Mouse (Mus musculus) liver, embryonic 15.5 days (tissue): Measurements from ENCODE around the gene Abcc8. TPM values are rescaled to one million over a fixed set of nuclear protein-coding genes. Genes with fewer than 3 reads are reported as not detected.
"Not testable (repeated sequence)": the region's sequence is repeated elsewhere in the genome, so short reads cannot be mapped to it uniquely, and the experiment has no call there.

Experiments used
- ATAC-seq: fragments of 200-750 bp; cut with Nextera tagmentation; 2 replicates; pipeline ENCODE4 v1.8.0; 2017; ENCODE audit warnings: moderate number of reproducible peaks, mild to moderate bottlenecking, moderate library complexity; ENCODE audit not compliant: insufficient read depth
- H3K27ac ChIP-seq: fragments of 300-500 bp; sonication (generic); replicated peaks from 2 replicates; pipeline ENCODE4 v1.5.1; 2015; ENCODE audit warnings: mild to moderate bottlenecking, inconsistent platforms
- H3K27me3 ChIP-seq: fragments of 300-500 bp; sonication (generic); 2 replicates; pipeline ENCODE4 v1.6.1; 2015; ENCODE audit warnings: mild to moderate bottlenecking, inconsistent platforms
- H3K36me3 ChIP-seq: fragments of 300-500 bp; sonication (generic); replicated peaks from 2 replicates; pipeline ENCODE4 v1.6.1; 2015; ENCODE audit warnings: moderate library complexity, mild to moderate bottlenecking, inconsistent platforms
- H3K4me1 ChIP-seq: fragments of 300-500 bp; sonication (generic); replicated peaks from 2 replicates; pipeline ENCODE4 v1.6.1; 2015; ENCODE audit warnings: inconsistent platforms
- H3K4me2 ChIP-seq: fragments of 300-500 bp; sonication (generic); 2 replicates; pipeline ENCODE4 v1.6.1; 2015; ENCODE audit warnings: moderate library complexity, mild to moderate bottlenecking, inconsistent platforms
- H3K4me3 ChIP-seq: fragments of 300-500 bp; sonication (generic); replicated peaks from 2 replicates; pipeline ENCODE4 v1.5.1; 2015; ENCODE audit warnings: mild to moderate bottlenecking, inconsistent platforms
- H3K9ac ChIP-seq: fragments of 300-500 bp; sonication (generic); 2 replicates; pipeline ENCODE4 v1.6.1; 2015; ENCODE audit warnings: moderate library complexity, mild to moderate bottlenecking, inconsistent platforms
- H3K9me3 ChIP-seq: fragments of 300-500 bp; sonication (generic); replicated peaks from 2 replicates; pipeline ENCODE4 v1.6.1; 2016; ENCODE audit warnings: inconsistent platforms
- WGBS: fragments of 180-500 bp; shearing (Covaris S2); methylation state at CpG from one replicate; pipeline ENCODE4 v1.1.7; 2015; ENCODE audit warnings: mixed read lengths; ENCODE audit not compliant: insufficient replicate concordance; 5-methylcytosine and 5-hydroxymethylcytosine counted together
- polyA plus RNA-seq: library from polyadenylated mRNA; unstranded; fragments of >200 nt; fragmentation: Nextera tagmentation; extraction: Ambion mirVana; gene quantifications from 2 replicates; pipeline ENCODE4 v1.2.1, GENCODE M21; 2015

Abcc8 gene
- polyA plus RNA-seq, 1 experiment from 2014 or later = 0.31 TPM

DNA sequence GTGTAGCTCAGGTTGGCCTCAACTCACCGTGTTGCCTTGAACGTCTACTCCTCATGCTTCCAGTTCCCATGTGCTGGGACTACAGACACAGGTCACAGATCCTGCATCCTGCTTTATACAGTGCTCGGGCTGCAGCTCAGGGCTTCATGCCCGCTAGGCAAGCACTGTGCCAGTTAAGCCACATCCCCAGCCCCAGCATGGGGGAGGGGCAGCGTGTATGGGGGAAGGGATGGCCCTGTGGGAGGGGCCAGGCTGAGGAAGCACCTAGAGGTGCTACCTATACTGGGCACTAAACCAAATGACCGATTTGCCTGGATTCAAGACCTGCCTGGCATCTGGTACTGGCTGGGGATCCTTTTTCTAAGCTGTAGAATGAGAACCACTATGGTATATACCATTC lies 20.2 kb upstream of the Abcc8 start:
- H3K36me3 ChIP-seq = no peaks in the 10 kb centered on the region
- no peak overlapping the region for H3K9ac ChIP-seq
- H3K4me1 ChIP-seq = no peaks in the 10 kb centered on the region
- H3K4me2 ChIP-seq = no peak overlapping the region
- WGBS = 40% methylated on average over 6 of the region's 6 CpGs
- H3K4me3 ChIP-seq = no peak overlapping the region
- ATAC-seq = no peak
- H3K27me3 ChIP-seq = no peaks in the 10 kb centered on the region
- H3K27ac ChIP-seq = no peak overlapping the region
- no peaks in the 10 kb centered on the region for H3K9me3 ChIP-seq

- no peak overlapping the region for H3K27ac ChIP-seq
- H3K9me3 ChIP-seq = no peaks in the 10 kb centered on the region
- H3K9ac ChIP-seq = no peak overlapping the region
- H3K27me3 ChIP-seq = no peaks in the 10 kb centered on the region
- H3K4me3 ChIP-seq = no peak overlapping the region
- WGBS = 66% methylated on average over 5 of the region's 5 CpGs
- no peaks in the 10 kb centered on the region for H3K4me1 ChIP-seq
- H3K4me2 ChIP-seq = no peak overlapping the region
- ATAC-seq = no peak
- H3K36me3 ChIP-seq = no peaks in the 10 kb centered on the region
Measured at GRCm38 (mm10) chr7:46195356-46195755, 15.5 kb upstream of the Abcc8 start.

DNA sequence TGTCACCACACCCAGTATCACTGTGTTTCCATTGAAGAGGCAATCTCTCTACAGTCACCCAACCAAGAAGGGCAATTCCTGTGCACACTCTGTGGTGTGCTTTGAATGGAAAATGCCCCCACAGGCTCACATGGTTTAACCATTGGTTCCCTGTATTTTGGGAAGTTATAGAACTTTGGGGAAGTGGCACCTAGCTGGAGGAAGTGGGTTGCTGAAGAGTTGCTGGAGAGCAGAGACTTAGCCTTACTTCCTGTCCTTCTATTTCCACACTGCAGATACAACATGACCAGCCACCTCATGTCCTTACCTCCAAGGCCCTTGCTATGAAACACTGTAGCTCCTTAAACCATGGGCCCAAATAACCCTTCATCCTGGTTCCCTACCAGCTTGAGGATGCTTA lies 4.4 kb upstream of the Abcc8 start:
- Histone ChIP-seq H3K27ac (no peak overlapping the region), H3K27me3 (peaks cover 32% of the 10 kb centered on the region), H3K4me3 (no peak overlapping the region), H3K4me2 (no peak overlapping the region), H3K36me3 (no peaks in the 10 kb centered on the region), H3K4me1 (no peaks in the 10 kb centered on the region), H3K9me3 (no peaks in the 10 kb centered on the region), H3K9ac (no peak overlapping the region)
- no peak for ATAC-seq

DNA sequence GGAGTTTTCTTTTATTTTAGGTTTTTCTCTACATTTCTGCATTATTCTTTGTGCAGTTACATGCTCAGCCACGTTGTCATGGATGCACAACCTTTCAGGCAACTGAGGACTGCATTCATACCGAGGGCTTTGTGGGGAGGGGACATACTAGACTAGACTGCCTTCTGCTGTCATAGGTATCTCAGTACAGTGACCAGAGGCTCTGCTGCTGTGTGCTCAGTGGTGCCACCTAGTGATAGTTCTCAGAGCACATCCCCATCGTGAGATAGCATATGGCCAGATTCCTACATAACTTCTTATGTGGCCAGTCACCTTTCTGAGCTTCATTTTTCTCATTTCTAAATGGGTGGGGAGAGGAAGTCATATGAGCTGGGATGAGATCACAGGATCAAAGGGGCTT lies 1.8 kb upstream of the Abcc8 start:
- H3K9me3 ChIP-seq = no peaks in the 10 kb centered on the region
- H3K27me3 ChIP-seq = peaks cover 58% of the 10 kb centered on the region
- H3K9ac ChIP-seq = no peak overlapping the region
- no peak overlapping the region for H3K27ac ChIP-seq
- no peak overlapping the region for H3K4me3 ChIP-seq
- no peaks in the 10 kb centered on the region for H3K36me3 ChIP-seq
- no peak for ATAC-seq
- H3K4me1 ChIP-seq = no peaks in the 10 kb centered on the region
- WGBS = 3% methylated on average over 3 of the region's 3 CpGs
- no peak overlapping the region for H3K4me2 ChIP-seq

GRCm38 (mm10) chr7:46168980-46169379 lies 10.9 kb downstream of the Abcc8 start:
- not testable (repeated sequence) for H3K27ac ChIP-seq, H3K4me3 ChIP-seq, H3K4me1 ChIP-seq, H3K9ac ChIP-seq, H3K36me3 ChIP-seq, H3K4me2 ChIP-seq, H3K27me3 ChIP-seq, H3K9me3 ChIP-seq, ATAC-seq
- WGBS = 55% methylated on average over 1 of the region's 1 CpGs

- H3K9ac ChIP-seq = no peak overlapping the region
- H3K4me3 ChIP-seq = no peak overlapping the region
- H3K4me2 ChIP-seq = no peak overlapping the region
- H3K36me3 ChIP-seq = no peaks in the 10 kb centered on the region
- no peak overlapping the region for H3K27ac ChIP-seq
- H3K9me3 ChIP-seq = no peaks in the 10 kb centered on the region
- no peaks in the 10 kb centered on the region for H3K4me1 ChIP-seq
- ATAC-seq = no peak
- WGBS = 65% methylated on average over 6 of the region's 6 CpGs
- H3K27me3 ChIP-seq = no peaks in the 10 kb centered on the region
Measured at GRCm38 (mm10) chr7:46168402-46168801, 11.4 kb downstream of the Abcc8 start.

DNA sequence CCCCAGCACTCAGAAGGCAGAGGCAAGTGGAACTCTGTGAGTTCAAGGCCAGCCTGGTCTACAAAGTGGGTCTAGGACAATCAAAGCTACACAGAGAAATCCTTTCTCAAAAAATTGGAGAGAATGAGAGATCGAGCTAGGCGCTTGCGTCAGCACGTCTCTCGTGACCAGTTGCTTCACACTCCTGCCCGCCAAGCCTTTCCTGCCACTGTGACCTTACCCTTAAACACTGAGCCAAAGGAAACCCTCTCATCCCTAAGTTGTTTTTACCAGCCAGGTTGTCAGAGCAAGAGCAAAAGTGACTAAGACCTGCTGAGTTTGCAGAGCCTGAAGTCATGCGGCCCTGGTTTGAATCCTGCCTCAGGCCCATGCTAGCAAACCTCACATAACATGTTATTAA lies 11.9 kb downstream of the Abcc8 start:
- no peak overlapping the region for H3K9ac ChIP-seq
- no peaks in the 10 kb centered on the region for H3K4me1 ChIP-seq
- 71% methylated on average over 7 of the region's 7 CpGs for WGBS
- no peak overlapping the region for H3K4me3 ChIP-seq
- H3K27ac ChIP-seq = no peak overlapping the region
- H3K27me3 ChIP-seq = no peaks in the 10 kb centered on the region
- H3K9me3 ChIP-seq = no peaks in the 10 kb centered on the region
- no peak overlapping the region for H3K4me2 ChIP-seq
- H3K36me3 ChIP-seq = no peaks in the 10 kb centered on the region
- ATAC-seq = no peak

DNA sequence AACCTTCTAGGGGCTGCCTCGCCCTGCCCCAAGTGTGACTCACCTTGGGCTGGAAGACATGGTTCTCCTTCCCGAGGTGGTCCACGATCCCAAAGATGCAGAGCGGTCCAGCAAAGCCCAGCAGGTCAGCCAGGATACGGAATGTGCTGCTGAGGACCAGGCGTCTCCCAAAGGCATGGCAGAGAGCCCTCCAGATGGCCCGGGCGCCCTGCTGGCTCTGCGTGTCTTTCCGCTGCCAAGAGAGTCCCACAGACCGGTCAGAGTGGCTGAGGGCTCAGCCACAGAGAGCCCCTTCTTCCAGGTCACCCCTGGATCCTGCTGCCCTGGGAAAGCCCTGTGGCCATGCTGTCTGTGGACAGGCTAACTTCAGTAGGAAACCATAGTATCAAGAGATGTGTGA lies 14.0 kb downstream of the Abcc8 start:
- H3K4me3 ChIP-seq = no peak overlapping the region
- H3K27ac ChIP-seq = no peak overlapping the region
- H3K9me3 ChIP-seq = no peaks in the 10 kb centered on the region
- H3K27me3 ChIP-seq = no peaks in the 10 kb centered on the region
- H3K4me2 ChIP-seq = no peak overlapping the region
- H3K9ac ChIP-seq = no peak overlapping the region
- 77% methylated on average over 11 of the region's 11 CpGs for WGBS
- H3K36me3 ChIP-seq = no peaks in the 10 kb centered on the region
- no peak for ATAC-seq
- H3K4me1 ChIP-seq = no peaks in the 10 kb centered on the region

- Histone ChIP-seq H3K9me3 (no peaks in the 10 kb centered on the region), H3K4me3 (no peak overlapping the region), H3K27ac (no peak overlapping the region), H3K36me3 (no peaks in the 10 kb centered on the region), H3K9ac (no peak overlapping the region), H3K27me3 (no peaks in the 10 kb centered on the region), H3K4me1 (no peaks in the 10 kb centered on the region), H3K4me2 (no peak overlapping the region)
- 66% methylated on average over 5 of the region's 5 CpGs for WGBS
- no peak for ATAC-seq
Measured at GRCm38 (mm10) chr7:46162731-46163130, 17.1 kb downstream of the Abcc8 start.

DNA sequence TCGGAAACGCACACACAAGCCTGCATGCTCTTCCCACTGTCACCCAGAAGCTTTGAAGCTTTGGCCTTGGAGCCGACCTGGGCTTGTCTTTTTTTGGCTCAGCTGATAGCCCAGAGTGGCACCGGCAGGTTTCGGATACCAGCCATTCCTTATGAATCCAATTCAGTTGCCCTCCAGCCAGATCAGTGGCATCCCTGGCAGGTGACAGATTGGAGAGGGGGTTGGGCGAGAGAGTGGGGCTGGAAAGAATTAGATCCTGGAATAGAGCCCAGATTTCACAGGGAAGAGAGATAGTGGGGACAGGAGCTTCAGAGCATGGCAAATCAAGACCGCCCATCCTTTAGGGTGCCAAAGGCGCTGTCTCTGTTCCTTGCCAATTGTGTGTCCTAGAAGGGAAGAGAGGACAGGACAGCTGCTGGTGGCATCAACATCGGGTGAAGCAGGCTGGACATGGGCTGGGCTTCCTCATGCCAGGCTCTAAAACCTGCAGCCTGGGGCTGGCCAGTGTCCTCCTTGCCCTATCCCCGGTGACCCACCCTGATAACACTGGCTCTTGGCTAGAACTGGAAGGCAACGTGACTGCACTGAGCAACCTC lies 17.6 kb downstream of the Abcc8 start:
- no peak overlapping the region for H3K9ac ChIP-seq
- H3K4me3 ChIP-seq = no peak overlapping the region
- H3K9me3 ChIP-seq = no peaks in the 10 kb centered on the region
- H3K27me3 ChIP-seq = no peaks in the 10 kb centered on the region
- H3K36me3 ChIP-seq = no peaks in the 10 kb centered on the region
- H3K27ac ChIP-seq = no peak overlapping the region
- no peak overlapping the region for H3K4me2 ChIP-seq
- WGBS = 53% methylated on average over 11 of the region's 11 CpGs
- no peaks in the 10 kb centered on the region for H3K4me1 ChIP-seq
- no peak for ATAC-seq

- no peak overlapping the region for H3K4me2 ChIP-seq
- H3K9me3 ChIP-seq = no peaks in the 10 kb centered on the region
- no peak for ATAC-seq
- H3K9ac ChIP-seq = no peak overlapping the region
- no peak overlapping the region for H3K4me3 ChIP-seq
- 0 out of 2 replicates have a peak, but pooled peaks cover 2% of the 10 kb centered on the region for H3K27me3 ChIP-seq
- 37% methylated on average over 3 of the region's 3 CpGs for WGBS
- no peaks in the 10 kb centered on the region for H3K36me3 ChIP-seq
- no peak overlapping the region for H3K27ac ChIP-seq
- no peaks in the 10 kb centered on the region for H3K4me1 ChIP-seq
Measured at GRCm38 (mm10) chr7:46161615-46162014, 18.2 kb downstream of the Abcc8 start.

- H3K9ac ChIP-seq = no peak overlapping the region
- no peak overlapping the region for H3K4me3 ChIP-seq
- no peak overlapping the region for H3K4me2 ChIP-seq
- no peak overlapping the region for H3K27ac ChIP-seq
- no peaks in the 10 kb centered on the region for H3K9me3 ChIP-seq
- 0 out of 2 replicates have a peak, but pooled peaks cover 3% of the 10 kb centered on the region for H3K27me3 ChIP-seq
- 43% methylated on average over 7 of the region's 7 CpGs for WGBS
- H3K36me3 ChIP-seq = no peaks in the 10 kb centered on the region
- no peaks in the 10 kb centered on the region for H3K4me1 ChIP-seq
- no peak for ATAC-seq
Measured at GRCm38 (mm10) chr7:46157746-46158145, 22.1 kb downstream of the Abcc8 start.
